Mouse (Mus musculus): Measurements from ENCODE around the gene Pla2g2c. TPM values are rescaled to one million over a fixed set of nuclear protein-coding genes. Genes with fewer than 3 reads are reported as not detected.

Gene Pla2g2c
- 0.42 and 0.60 TPM in 2 replicates for polyA plus RNA-seq (2015; fragmentation: Nextera tagmentation; extraction: Ambion mirVana)

- H3K4me3 ChIP-seq (replicated peaks): peak within 1 kb of the TSS; percentile 32
- no peaks in the 10 kb centered on the region for H3K27me3 ChIP-seq (replicated peaks)
- no peaks in the 10 kb centered on the region for H3K36me3 ChIP-seq
- WGBS: 61% methylated on average over 18 of the region's 18 CpGs
- 0 out of 2 replicates have a peak within 1 kb of the TSS, but pooled peaks have one; percentile 20 for H3K27ac ChIP-seq (replicated peaks)
- ATAC-seq (ENCODE audit: low FRiP score): 0 out of 2 replicates have a peak, but pooled peaks have one; percentile 18
- H3K4me2 ChIP-seq: peak within 1 kb of the TSS; percentile 63
- H3K9ac ChIP-seq (replicated peaks): peak within 1 kb of the TSS; percentile 40
- H3K4me1 ChIP-seq: peaks cover 20% of the 10 kb centered on the region
- no peaks in the 10 kb centered on the region for H3K9me3 ChIP-seq (replicated peaks)
Measured at GRCm38 (mm10) chr4:138724354-138725126, at the start of gene Pla2g2c. Pla2g2c (plus strand) TSS chr4:138724792.

GRCm38 (mm10) chr4:138676480-138676879, 48.1 kb upstream of the Pla2g2c start:
- H3K27me3 ChIP-seq (replicated peaks): peaks cover 19% of the 10 kb centered on the region
- H3K4me2 ChIP-seq: no peak overlapping the region
- no peaks in the 10 kb centered on the region for H3K36me3 ChIP-seq
- H3K9ac ChIP-seq (replicated peaks): no peak overlapping the region
- peaks cover 12% of the 10 kb centered on the region for H3K4me1 ChIP-seq
- no peak overlapping the region for H3K4me3 ChIP-seq (replicated peaks)
- H3K27ac ChIP-seq (replicated peaks): no peak overlapping the region
- no peaks in the 10 kb centered on the region for H3K9me3 ChIP-seq (replicated peaks)
- ATAC-seq (ENCODE audit: low FRiP score): no peak
- 16% methylated on average over 16 of the region's 16 CpGs for whole genome bisulfite sequencing

- peak overlapping the region; percentile 57 for H3K4me2 ChIP-seq
- H3K9me3 ChIP-seq (replicated peaks): no peaks in the 10 kb centered on the region
- WGBS: 19% methylated on average over 16 of the region's 16 CpGs
- peaks cover 19% of the 10 kb centered on the region for H3K27me3 ChIP-seq (replicated peaks)
- H3K27ac ChIP-seq (replicated peaks): peak overlapping the region; percentile 64
- H3K4me1 ChIP-seq: peaks cover 11% of the 10 kb centered on the region
- H3K36me3 ChIP-seq: no peaks in the 10 kb centered on the region
- peak; percentile 70 for ATAC-seq (ENCODE audit: low FRiP score)
- H3K9ac ChIP-seq (replicated peaks): no peak overlapping the region
- peak overlapping the region; percentile 22 for H3K4me3 ChIP-seq (replicated peaks)
Measured at GRCm38 (mm10) chr4:138677579-138677978, 47.0 kb upstream of the Pla2g2c start.

- ATAC-seq (ENCODE audit: low FRiP score): no peak
- 59% methylated on average over 4 of the region's 4 CpGs for WGBS
- Histone ChIP-seq H3K4me1 (peaks cover 19% of the 10 kb centered on the region), H3K4me3 (replicated peaks) (no peak overlapping the region), H3K27ac (replicated peaks) (no peak overlapping the region), H3K27me3 (replicated peaks) (peaks cover 15% of the 10 kb centered on the region), H3K4me2 (no peak overlapping the region), H3K9ac (replicated peaks) (no peak overlapping the region), H3K9me3 (replicated peaks) (no peaks in the 10 kb centered on the region), H3K36me3 (no peaks in the 10 kb centered on the region)
Measured at GRCm38 (mm10) chr4:138680124-138680523, 44.5 kb upstream of the Pla2g2c start.

GRCm38 (mm10) chr4:138682760-138683159, 41.8 kb upstream of the Pla2g2c start:
- no peaks in the 10 kb centered on the region for H3K9me3 ChIP-seq (replicated peaks)
- 27% methylated on average over 2 of the region's 2 CpGs for WGBS
- peaks cover 14% of the 10 kb centered on the region for H3K4me1 ChIP-seq
- ATAC-seq (ENCODE audit: low FRiP score): peak; percentile 50; the same call in 1 of the 2 replicates
- H3K9ac ChIP-seq (replicated peaks): no peak overlapping the region
- H3K4me3 ChIP-seq (replicated peaks): no peak overlapping the region
- H3K27me3 ChIP-seq (replicated peaks): 0 out of 2 replicates have a peak, but pooled peaks cover 2% of the 10 kb centered on the region
- peak overlapping the region; percentile 68 for H3K27ac ChIP-seq (replicated peaks)
- no peak overlapping the region for H3K4me2 ChIP-seq
- H3K36me3 ChIP-seq: no peaks in the 10 kb centered on the region

- Histone ChIP-seq H3K9me3 (replicated peaks) (no peaks in the 10 kb centered on the region), H3K36me3 (no peaks in the 10 kb centered on the region), H3K4me1 (peaks cover 38% of the 10 kb centered on the region), H3K27ac (replicated peaks) (no peak overlapping the region), H3K9ac (replicated peaks) (no peak overlapping the region), H3K4me3 (replicated peaks) (no peak overlapping the region), H3K27me3 (replicated peaks) (peaks cover under 1% of the 10 kb centered on the region; the same call in 1 of the 2 replicates), H3K4me2 (no peak overlapping the region)
- 87% methylated on average over 6 of the region's 6 CpGs for WGBS
- ATAC-seq (ENCODE audit: low FRiP score): no peak
Measured at GRCm38 (mm10) chr4:138685813-138686212, 38.8 kb upstream of the Pla2g2c start.

GRCm38 (mm10) chr4:138689094-138689512, 35.5 kb upstream of the Pla2g2c start:
- peak overlapping the region; percentile 76 for H3K27ac ChIP-seq (replicated peaks)
- peaks cover 7% of the 10 kb centered on the region; the same call in 1 of the 2 replicates for H3K27me3 ChIP-seq (replicated peaks)
- no peak overlapping the region for H3K4me2 ChIP-seq
- no peaks in the 10 kb centered on the region for H3K36me3 ChIP-seq
- H3K4me1 ChIP-seq: peaks cover 54% of the 10 kb centered on the region
- H3K9ac ChIP-seq (replicated peaks): no peak overlapping the region
- no peaks in the 10 kb centered on the region for H3K9me3 ChIP-seq (replicated peaks)
- WGBS: 10% methylated on average over 3 of the region's 3 CpGs
- H3K4me3 ChIP-seq (replicated peaks): no peak overlapping the region
- no peak for ATAC-seq (ENCODE audit: low FRiP score)

GRCm38 (mm10) chr4:138690561-138690960, 34.0 kb upstream of the Pla2g2c start:
- H3K9ac ChIP-seq (replicated peaks): no peak overlapping the region; the same call in 1 of the 2 replicates
- 6% methylated on average over 4 of the region's 4 CpGs for WGBS
- no peaks in the 10 kb centered on the region for H3K36me3 ChIP-seq
- H3K9me3 ChIP-seq (replicated peaks): no peaks in the 10 kb centered on the region
- peaks cover 7% of the 10 kb centered on the region; the same call in 1 of the 2 replicates for H3K27me3 ChIP-seq (replicated peaks)
- H3K27ac ChIP-seq (replicated peaks): 0 out of 2 replicates have a peak overlapping the region, but pooled peaks have one; percentile 76
- no peak for ATAC-seq (ENCODE audit: low FRiP score)
- peaks cover 54% of the 10 kb centered on the region for H3K4me1 ChIP-seq
- H3K4me3 ChIP-seq (replicated peaks): no peak overlapping the region
- H3K4me2 ChIP-seq: no peak overlapping the region

- H3K9me3 ChIP-seq (replicated peaks): no peaks in the 10 kb centered on the region
- no peak overlapping the region for H3K27ac ChIP-seq (replicated peaks)
- WGBS: 12% methylated on average over 19 of the region's 19 CpGs
- no peak overlapping the region for H3K4me2 ChIP-seq
- no peak overlapping the region for H3K4me3 ChIP-seq (replicated peaks)
- H3K9ac ChIP-seq (replicated peaks): no peak overlapping the region
- peaks cover 54% of the 10 kb centered on the region for H3K4me1 ChIP-seq
- H3K27me3 ChIP-seq (replicated peaks): peaks cover 7% of the 10 kb centered on the region; the same call in 1 of the 2 replicates
- ATAC-seq (ENCODE audit: low FRiP score): no peak
- H3K36me3 ChIP-seq: no peaks in the 10 kb centered on the region
Measured at GRCm38 (mm10) chr4:138691443-138692181, 33.0 kb upstream of the Pla2g2c start.

- Histone ChIP-seq H3K4me1 (peaks cover 58% of the 10 kb centered on the region), H3K4me3 (replicated peaks) (no peak overlapping the region), H3K27me3 (replicated peaks) (peaks cover 7% of the 10 kb centered on the region; the same call in 1 of the 2 replicates), H3K9ac (replicated peaks) (no peak overlapping the region), H3K27ac (replicated peaks) (no peak overlapping the region), H3K4me2 (no peak overlapping the region), H3K36me3 (no peaks in the 10 kb centered on the region), H3K9me3 (replicated peaks) (no peaks in the 10 kb centered on the region)
- no peak for ATAC-seq (ENCODE audit: low FRiP score)
- WGBS: 14% methylated on average over 12 of the region's 12 CpGs
Measured at GRCm38 (mm10) chr4:138693043-138693692, 31.4 kb upstream of the Pla2g2c start.

GRCm38 (mm10) chr4:138696720-138697119, 27.9 kb upstream of the Pla2g2c start:
- Histone ChIP-seq H3K4me3 (replicated peaks) (no peak overlapping the region), H3K9me3 (replicated peaks) (no peaks in the 10 kb centered on the region), H3K4me1 (peaks cover 30% of the 10 kb centered on the region), H3K4me2 (no peak overlapping the region), H3K27me3 (replicated peaks) (no peaks in the 10 kb centered on the region), H3K36me3 (no peaks in the 10 kb centered on the region), H3K27ac (replicated peaks) (no peak overlapping the region), H3K9ac (replicated peaks) (no peak overlapping the region)
- ATAC-seq (ENCODE audit: low FRiP score): no peak
- 9% methylated on average over 7 of the region's 7 CpGs for WGBS
